Mouse (Mus musculus): ENCODE measurements around the gene Ccdc63. TPM values are rescaled to one million over a fixed set of nuclear protein-coding genes. Genes with fewer than 3 reads are reported as not detected.
A peak's percentile ranks its signal among the peaks of the same experiment; 100 is the strongest.

Gene Ccdc63
- polyA plus RNA-seq, 1 experiment from 2014 or later = 0.43 TPM

DNA sequence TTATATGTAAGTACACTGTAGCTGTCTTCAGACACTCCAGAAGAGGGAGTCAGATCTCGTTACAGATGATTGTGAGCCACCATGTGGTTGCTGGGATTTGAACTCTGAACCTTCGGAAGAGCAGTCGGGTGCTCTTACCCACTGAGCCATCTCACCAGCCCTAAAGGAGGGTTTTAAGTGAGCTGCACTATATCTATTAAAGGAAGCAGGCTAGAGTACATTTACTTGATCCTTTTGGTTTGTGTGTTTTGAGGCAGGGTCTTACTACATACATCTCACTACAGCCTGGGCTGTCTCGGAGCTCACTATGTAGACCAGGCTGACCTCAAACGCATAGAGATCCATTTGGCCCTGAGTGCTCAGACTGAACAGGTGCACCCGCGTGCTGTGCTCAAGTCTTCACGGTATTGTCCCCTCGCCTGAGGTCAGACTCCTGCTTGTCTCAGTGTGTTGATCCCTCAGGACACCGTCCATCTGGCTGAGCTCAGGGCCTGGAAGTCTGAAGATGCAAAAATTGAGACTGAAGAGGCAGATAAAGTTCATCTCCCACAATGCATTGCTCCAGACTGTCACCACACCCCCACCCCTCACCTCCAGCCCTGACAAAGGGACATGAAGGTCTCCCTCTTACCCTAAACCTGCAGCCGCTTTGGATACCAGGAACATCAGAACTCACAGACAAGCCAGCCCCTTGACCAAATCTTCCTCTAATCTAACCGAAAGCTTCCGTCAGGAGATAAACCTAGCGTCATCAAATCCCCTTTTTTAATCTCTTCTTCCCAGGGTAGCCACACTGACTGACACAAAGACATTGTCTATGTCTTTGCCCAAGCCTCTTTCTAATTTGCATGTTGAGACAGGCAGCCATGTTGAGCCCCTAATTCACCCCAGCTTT, 6.0 kb downstream of the Ccdc63 start:
- WGBS = 86% methylated on average over 14 of the region's 14 CpGs
- H3K4me1 ChIP-seq (ENCODE audit: control insufficient read depth, insufficient read depth, low read length) = peaks cover 5% of the 10 kb centered on the region; the same call in 1 of the 2 replicates
- H3K4me2 ChIP-seq (ENCODE audit: low read depth, low read length) = no peak overlapping the region
- no peak overlapping the region for H3K4me3 ChIP-seq (ENCODE audit: low read depth, low read length)
- no peak overlapping the region for H3K9ac ChIP-seq (ENCODE audit: low read depth, low read length)
- H3K27me3 ChIP-seq (replicated peaks; ENCODE audit: control insufficient read depth, insufficient read depth, low read length) = no peaks in the 10 kb centered on the region
- H3K36me3 ChIP-seq (ENCODE audit: control insufficient read depth, insufficient read depth, low read length) = no peaks in the 10 kb centered on the region
- DNase-seq (ENCODE audit: low spot score) = no peak
- H3K27ac ChIP-seq (replicated peaks; ENCODE audit: low read depth, low read length) = no peak overlapping the region
- no peaks in the 10 kb centered on the region for H3K9me3 ChIP-seq (ENCODE audit: control insufficient read depth, low read length)
- ATAC-seq (ENCODE audit: low read depth) = no peak

GRCm38 (mm10) chr5:122133050-122133389, 7.6 kb downstream of the Ccdc63 start:
- no peak for ATAC-seq (ENCODE audit: low read depth)
- DNase-seq (ENCODE audit: low spot score) = no peak
- 92% methylated on average over 9 of the region's 9 CpGs for WGBS

DNA sequence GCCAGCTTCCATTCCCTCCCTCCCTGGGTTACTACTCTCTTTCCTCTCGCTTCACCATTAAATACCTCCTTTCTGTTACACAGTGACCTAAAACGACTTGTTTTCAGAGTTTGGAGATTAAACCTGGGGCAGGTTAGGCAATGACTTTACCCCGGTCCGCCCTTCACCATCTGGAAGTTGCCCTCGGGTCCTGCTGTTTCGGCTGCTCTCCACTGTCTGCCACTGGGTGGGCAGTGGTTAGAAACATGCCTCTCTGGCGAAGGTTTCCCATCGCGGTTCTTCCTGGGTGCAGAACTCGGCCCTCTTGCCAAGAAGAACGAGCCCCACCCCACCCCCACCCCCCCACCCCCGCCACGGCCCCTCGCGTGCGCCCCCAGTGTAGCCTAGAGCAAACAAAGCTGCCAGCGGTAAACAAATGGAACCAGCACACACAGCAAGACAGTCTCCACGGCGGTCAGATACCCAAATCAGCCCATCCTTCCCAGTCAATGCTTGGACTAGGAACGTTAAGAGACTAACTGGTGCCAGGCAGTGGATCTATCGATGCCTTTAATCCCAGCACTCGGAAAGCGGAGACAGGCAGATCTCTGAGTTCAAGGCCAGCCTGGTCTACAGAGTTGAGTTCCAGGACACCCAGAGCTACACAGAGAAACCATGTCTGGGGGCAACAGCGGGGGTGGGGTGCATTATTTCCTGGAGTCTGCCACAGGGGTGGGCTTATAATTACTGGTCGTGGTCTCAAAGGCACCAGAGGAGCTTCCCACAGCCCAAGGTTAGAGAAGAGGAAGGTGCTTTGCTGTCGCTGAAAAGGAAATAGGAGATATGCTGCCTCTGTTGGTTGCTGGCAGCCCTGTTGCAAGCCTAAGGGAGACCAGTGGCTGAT, 8.2 kb downstream of the Ccdc63 start:
- Histone ChIP-seq H3K36me3 (ENCODE audit: control insufficient read depth, insufficient read depth, low read length) (no peaks in the 10 kb centered on the region), H3K27ac (replicated peaks; ENCODE audit: low read depth, low read length) (no peak overlapping the region), H3K27me3 (replicated peaks; ENCODE audit: control insufficient read depth, insufficient read depth, low read length) (no peaks in the 10 kb centered on the region), H3K4me3 (ENCODE audit: low read depth, low read length) (peak overlapping the region; percentile 45), H3K9me3 (ENCODE audit: control insufficient read depth, low read length) (no peaks in the 10 kb centered on the region), H3K4me1 (ENCODE audit: control insufficient read depth, insufficient read depth, low read length) (peaks cover 8% of the 10 kb centered on the region; the same call in 1 of the 2 replicates), H3K4me2 (ENCODE audit: low read depth, low read length) (peak overlapping the region; percentile 89), H3K9ac (ENCODE audit: low read depth, low read length) (peak overlapping the region; percentile 56)
- ATAC-seq (ENCODE audit: low read depth) = no peak
- no peak for DNase-seq (ENCODE audit: low spot score)
- 18% methylated on average over 26 of the region's 26 CpGs for WGBS

More at GRCm38 (mm10) chr5:122133050-122133389, 7.6 kb downstream of the Ccdc63 start:
- no peaks in the 10 kb centered on the region for H3K27me3 ChIP-seq (replicated peaks; ENCODE audit: control insufficient read depth, insufficient read depth, low read length)
- no peak overlapping the region for H3K4me3 ChIP-seq (ENCODE audit: low read depth, low read length)
- no peaks in the 10 kb centered on the region for H3K9me3 ChIP-seq (ENCODE audit: control insufficient read depth, low read length)
- H3K27ac ChIP-seq (replicated peaks; ENCODE audit: low read depth, low read length) = no peak overlapping the region
- no peak overlapping the region for H3K4me2 ChIP-seq (ENCODE audit: low read depth, low read length)
- H3K36me3 ChIP-seq (ENCODE audit: control insufficient read depth, insufficient read depth, low read length) = no peaks in the 10 kb centered on the region
- H3K4me1 ChIP-seq (ENCODE audit: control insufficient read depth, insufficient read depth, low read length) = peaks cover 8% of the 10 kb centered on the region; the same call in 1 of the 2 replicates
- no peak overlapping the region for H3K9ac ChIP-seq (ENCODE audit: low read depth, low read length)

DNA sequence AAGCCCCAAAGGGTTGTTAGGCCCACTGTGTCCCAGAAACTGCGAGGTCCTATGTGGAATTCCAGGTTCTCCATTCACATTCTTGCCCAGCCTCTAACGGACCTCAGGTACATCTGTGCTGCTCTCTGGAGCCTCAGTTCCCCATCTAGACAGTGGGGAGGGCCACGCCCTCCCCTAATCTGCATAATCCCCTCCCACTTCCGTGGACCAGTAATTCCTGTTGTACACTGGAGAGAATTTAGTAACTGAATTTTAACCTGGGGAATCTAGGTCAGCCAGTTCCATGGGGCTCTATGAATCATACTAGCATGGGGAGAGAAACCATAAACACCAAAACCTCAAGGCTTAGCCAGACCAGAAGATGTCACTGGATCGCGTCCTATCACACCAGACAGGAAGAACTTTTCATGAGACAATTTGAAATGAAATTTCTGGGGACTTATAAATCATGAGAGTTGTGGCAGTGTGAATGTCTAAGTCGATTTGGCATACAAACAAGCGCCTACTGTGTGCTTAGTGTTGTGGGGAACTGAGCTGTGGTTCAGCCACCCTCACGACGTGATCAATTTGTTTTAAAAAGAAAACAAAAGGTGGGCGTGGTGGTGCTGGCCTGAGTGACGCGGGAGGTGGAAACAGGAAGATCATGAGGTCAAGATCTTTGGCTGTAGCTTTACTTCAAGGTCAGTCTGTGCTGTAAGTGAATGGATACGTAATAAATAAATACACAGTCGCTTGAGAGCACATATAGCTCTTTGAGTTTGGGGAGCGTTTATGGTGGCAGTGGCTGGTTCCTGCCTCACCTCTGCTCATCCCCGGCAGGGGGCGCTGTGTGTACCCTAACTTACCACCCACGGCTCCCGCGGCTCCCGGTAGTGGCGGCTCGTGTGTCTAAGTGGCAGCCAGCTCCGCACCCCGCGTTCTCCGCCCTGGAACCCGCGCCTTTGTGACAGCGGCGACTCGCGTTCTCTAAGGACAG, 9.3 kb downstream of the Ccdc63 start:
- Histone ChIP-seq H3K27me3 (replicated peaks; ENCODE audit: control insufficient read depth, insufficient read depth, low read length) (no peaks in the 10 kb centered on the region), H3K4me1 (ENCODE audit: control insufficient read depth, insufficient read depth, low read length) (peaks cover 8% of the 10 kb centered on the region; the same call in 1 of the 2 replicates), H3K36me3 (ENCODE audit: control insufficient read depth, insufficient read depth, low read length) (no peaks in the 10 kb centered on the region), H3K27ac (replicated peaks; ENCODE audit: low read depth, low read length) (no peak overlapping the region), H3K9me3 (ENCODE audit: control insufficient read depth, low read length) (no peaks in the 10 kb centered on the region), H3K4me2 (ENCODE audit: low read depth, low read length) (peak overlapping the region; percentile 89), H3K9ac (ENCODE audit: low read depth, low read length) (peak overlapping the region; percentile 56), H3K4me3 (ENCODE audit: low read depth, low read length) (peak overlapping the region; percentile 45)
- DNase-seq (ENCODE audit: low spot score) (peak; percentile 89), ATAC-seq (ENCODE audit: low read depth) (peak; percentile 73)
- 11% methylated on average over 31 of the region's 34 CpGs for whole genome bisulfite sequencing

GRCm38 (mm10) chr5:122130341-122130998, 10.2 kb downstream of the Ccdc63 start:
- Histone ChIP-seq H3K27ac (replicated peaks; ENCODE audit: low read depth, low read length) (no peak overlapping the region), H3K9ac (ENCODE audit: low read depth, low read length) (no peak overlapping the region), H3K4me1 (ENCODE audit: control insufficient read depth, insufficient read depth, low read length) (peaks cover 8% of the 10 kb centered on the region; the same call in 1 of the 2 replicates), H3K36me3 (ENCODE audit: control insufficient read depth, insufficient read depth, low read length) (no peaks in the 10 kb centered on the region), H3K9me3 (ENCODE audit: control insufficient read depth, low read length) (no peaks in the 10 kb centered on the region), H3K4me2 (ENCODE audit: low read depth, low read length) (no peak overlapping the region), H3K4me3 (ENCODE audit: low read depth, low read length) (no peak overlapping the region), H3K27me3 (replicated peaks; ENCODE audit: control insufficient read depth, insufficient read depth, low read length) (no peaks in the 10 kb centered on the region)
- DNase-seq (ENCODE audit: low spot score) = no peak
- ATAC-seq (ENCODE audit: low read depth) = no peak
- 83% methylated on average over 11 of the region's 11 CpGs for WGBS

GRCm38 (mm10) chr5:122129068-122129655, 11.5 kb downstream of the Ccdc63 start:
- Histone ChIP-seq H3K27me3 (replicated peaks; ENCODE audit: control insufficient read depth, insufficient read depth, low read length) (no peaks in the 10 kb centered on the region), H3K9me3 (ENCODE audit: control insufficient read depth, low read length) (no peaks in the 10 kb centered on the region), H3K4me2 (ENCODE audit: low read depth, low read length) (peak overlapping the region; percentile 35), H3K4me1 (ENCODE audit: control insufficient read depth, insufficient read depth, low read length) (peaks cover 8% of the 10 kb centered on the region; the same call in 1 of the 2 replicates), H3K36me3 (ENCODE audit: control insufficient read depth, insufficient read depth, low read length) (no peaks in the 10 kb centered on the region), H3K9ac (ENCODE audit: low read depth, low read length) (no peak overlapping the region), H3K4me3 (ENCODE audit: low read depth, low read length) (no peak overlapping the region), H3K27ac (replicated peaks; ENCODE audit: low read depth, low read length) (no peak overlapping the region)
- WGBS = 37% methylated on average over 16 of the region's 16 CpGs
- DNase-seq (ENCODE audit: low spot score) (peak; percentile 90), ATAC-seq (ENCODE audit: low read depth) (peak; percentile 57; the same call in 1 of the 2 replicates)

DNA sequence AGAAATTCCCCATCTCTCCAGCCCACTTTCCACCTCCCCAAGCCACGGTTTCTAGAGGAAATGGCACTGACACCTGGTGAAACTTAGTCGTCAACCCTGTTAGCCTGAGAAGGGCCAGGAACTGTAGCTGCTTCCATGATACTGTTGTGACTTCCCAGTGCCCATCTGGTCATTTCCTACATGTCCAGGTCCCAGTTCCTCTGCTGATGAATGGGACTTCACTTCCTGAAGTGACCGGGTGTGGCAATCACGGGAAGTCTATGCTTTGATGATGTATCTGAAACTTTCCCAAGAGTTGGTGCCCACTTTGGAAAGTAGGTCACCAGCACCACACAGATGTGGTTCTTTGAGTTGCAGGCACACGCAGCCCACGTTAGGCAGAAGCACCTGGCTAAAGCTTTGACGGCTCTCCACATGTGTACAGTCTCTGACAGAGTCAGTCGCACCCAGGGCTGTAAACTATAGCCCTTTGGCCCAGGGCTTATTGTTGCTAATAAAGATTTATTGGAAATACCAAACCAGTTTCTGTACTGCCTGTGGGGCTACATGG, 15.3 kb downstream of the Ccdc63 start:
- no peak overlapping the region for H3K9ac ChIP-seq (ENCODE audit: low read depth, low read length)
- H3K4me1 ChIP-seq (ENCODE audit: control insufficient read depth, insufficient read depth, low read length) = 0 out of 2 replicates have a peak, but pooled peaks cover 3% of the 10 kb centered on the region
- no peak overlapping the region for H3K27ac ChIP-seq (replicated peaks; ENCODE audit: low read depth, low read length)
- H3K36me3 ChIP-seq (ENCODE audit: control insufficient read depth, insufficient read depth, low read length) = no peaks in the 10 kb centered on the region
- no peaks in the 10 kb centered on the region for H3K9me3 ChIP-seq (ENCODE audit: control insufficient read depth, low read length)
- no peaks in the 10 kb centered on the region for H3K27me3 ChIP-seq (replicated peaks; ENCODE audit: control insufficient read depth, insufficient read depth, low read length)
- H3K4me2 ChIP-seq (ENCODE audit: low read depth, low read length) = no peak overlapping the region
- ATAC-seq (ENCODE audit: low read depth) = no peak
- no peak for DNase-seq (ENCODE audit: low spot score)
- no peak overlapping the region for H3K4me3 ChIP-seq (ENCODE audit: low read depth, low read length)
- WGBS = 78% methylated on average over 8 of the region's 8 CpGs

Data from embryonic facial prominence, embryonic 14.5 days (tissue).